Mouse (Mus musculus): ENCODE data around the gene Rpl9-ps1. TPM values are rescaled to one million over a fixed set of nuclear protein-coding genes. Genes with fewer than 3 reads are reported as not detected.

Gene Rpl9-ps1
- polyA plus RNA-seq, 1 experiment = not detected

DNA sequence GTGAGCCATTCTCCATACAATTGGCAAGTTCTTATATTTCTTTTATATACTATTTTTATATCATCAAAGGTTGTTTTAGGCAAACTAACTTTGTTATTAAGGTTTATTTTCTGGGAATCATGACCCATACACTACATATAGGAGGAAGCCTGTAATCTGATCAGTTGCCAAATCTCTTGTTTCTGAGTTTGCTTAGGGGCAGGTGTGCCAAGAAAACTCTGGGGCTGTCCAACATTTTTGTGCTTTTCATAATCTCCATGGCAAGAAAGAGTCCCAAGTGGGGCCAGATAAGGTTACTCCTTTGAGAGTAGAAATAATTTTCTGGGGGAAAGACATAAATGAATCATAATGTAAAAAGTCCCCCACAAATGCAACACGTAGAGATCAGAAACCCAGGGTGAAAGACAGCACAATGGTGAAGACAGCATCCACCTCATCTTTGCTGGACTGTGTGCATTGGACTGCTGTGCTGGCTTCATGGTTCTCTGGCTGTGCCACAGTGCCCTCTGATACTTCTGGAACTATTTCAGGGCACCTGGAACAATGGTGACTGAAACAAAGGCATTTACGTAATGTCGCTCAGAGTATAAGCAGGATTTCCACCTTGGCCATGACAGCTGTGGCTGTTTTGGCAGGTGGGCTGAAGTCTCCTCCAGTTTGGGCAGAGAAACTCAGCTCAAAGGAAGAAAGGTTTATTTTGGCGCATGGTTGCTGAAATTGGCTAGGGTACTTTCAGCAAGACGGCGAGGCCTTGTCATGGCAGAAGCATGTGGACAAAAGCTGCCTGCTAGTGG lies 1.1 kb upstream of the Rpl9-ps1 start:
- no peak overlapping the region for H3K4me3 ChIP-seq (ENCODE audit: insufficient read depth, poor library complexity, severe bottlenecking)
- TF ChIP-seq MAX (IDR thresholded peaks at IDR 0.05) = no peak
- no peak for TF ChIP-seq USF1 (IDR thresholded peaks at IDR 0.05; ENCODE audit: low read depth)
- TF ChIP-seq FOSL1 (IDR thresholded peaks at IDR 0.05; ENCODE audit: insufficient read depth, low read length, poor library complexity, severe bottlenecking) = no peak
- no peak for TF ChIP-seq MYOG (IDR thresholded peaks at IDR 0.05; ENCODE audit: control insufficient read depth, extremely low read depth, insufficient read length)
- no peak for TF ChIP-seq CEBPB (IDR thresholded peaks at IDR 0.05; ENCODE audit: low read depth)
- TF ChIP-seq MYOD1 (IDR thresholded peaks at IDR 0.05; ENCODE audit: control insufficient read depth, insufficient read length, low read depth) = no peak
- no peak for TF ChIP-seq CTCF (IDR thresholded peaks at IDR 0.05; ENCODE audit: control insufficient read depth, insufficient read depth, insufficient read length)
- H3K27me3 ChIP-seq (ENCODE audit: control insufficient read depth, insufficient read depth, insufficient read length) = peaks cover 3% of the 10 kb centered on the region
- H3K36me3 ChIP-seq (ENCODE audit: control insufficient read depth, insufficient read depth) = no peaks in the 10 kb centered on the region
- H3K79me2 ChIP-seq (ENCODE audit: control insufficient read depth, insufficient read depth) = no peaks in the 10 kb centered on the region
- no peak overlapping the region for H3ac ChIP-seq (ENCODE audit: control insufficient read depth, insufficient read length, low read depth)
- no peaks in the 10 kb centered on the region for H3K79me3 ChIP-seq (ENCODE audit: low read depth)

DNA sequence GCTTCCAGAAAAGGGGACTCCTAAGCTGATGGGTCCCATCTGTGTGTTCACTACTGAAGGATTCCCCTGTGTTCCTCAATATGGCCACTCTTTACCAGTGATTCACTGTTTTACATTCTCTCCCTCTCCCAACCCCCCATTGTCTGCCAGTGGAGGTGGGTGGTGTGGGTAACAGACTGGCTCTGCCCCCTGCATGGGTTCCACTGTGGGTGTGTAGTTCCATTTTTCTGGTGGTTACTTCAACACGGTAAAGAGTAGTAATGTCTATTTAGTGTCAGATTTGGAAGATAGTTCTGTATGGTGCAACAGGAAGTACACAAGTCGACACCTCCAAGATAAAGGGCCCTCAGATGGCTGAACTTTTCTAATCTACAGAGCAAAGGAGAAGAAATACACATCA lies 4.2 kb downstream of the Rpl9-ps1 start:
- Histone ChIP-seq H3ac (ENCODE audit: control insufficient read depth, insufficient read length, low read depth) (no peak overlapping the region), H3K79me3 (ENCODE audit: low read depth) (no peaks in the 10 kb centered on the region), H3K4me3 (ENCODE audit: insufficient read depth, poor library complexity, severe bottlenecking) (no peak overlapping the region), H3K36me3 (ENCODE audit: control insufficient read depth, insufficient read depth) (no peaks in the 10 kb centered on the region), H3K79me2 (ENCODE audit: control insufficient read depth, insufficient read depth) (no peaks in the 10 kb centered on the region), H3K27me3 (ENCODE audit: control insufficient read depth, insufficient read depth, insufficient read length) (peaks cover 3% of the 10 kb centered on the region)
- TF ChIP-seq FOSL1 (IDR thresholded peaks at IDR 0.05; ENCODE audit: insufficient read depth, low read length, poor library complexity, severe bottlenecking) = no peak
- TF ChIP-seq MYOG (IDR thresholded peaks at IDR 0.05; ENCODE audit: control insufficient read depth, extremely low read depth, insufficient read length) = no peak
- no peak for TF ChIP-seq CEBPB (IDR thresholded peaks at IDR 0.05; ENCODE audit: low read depth)
- TF ChIP-seq CTCF (IDR thresholded peaks at IDR 0.05; ENCODE audit: control insufficient read depth, insufficient read depth, insufficient read length) = no peak
- TF ChIP-seq USF1 (IDR thresholded peaks at IDR 0.05; ENCODE audit: low read depth) = no peak
- no peak for TF ChIP-seq MAX (IDR thresholded peaks at IDR 0.05)
- no peak for TF ChIP-seq MYOD1 (IDR thresholded peaks at IDR 0.05; ENCODE audit: control insufficient read depth, insufficient read length, low read depth)

DNA sequence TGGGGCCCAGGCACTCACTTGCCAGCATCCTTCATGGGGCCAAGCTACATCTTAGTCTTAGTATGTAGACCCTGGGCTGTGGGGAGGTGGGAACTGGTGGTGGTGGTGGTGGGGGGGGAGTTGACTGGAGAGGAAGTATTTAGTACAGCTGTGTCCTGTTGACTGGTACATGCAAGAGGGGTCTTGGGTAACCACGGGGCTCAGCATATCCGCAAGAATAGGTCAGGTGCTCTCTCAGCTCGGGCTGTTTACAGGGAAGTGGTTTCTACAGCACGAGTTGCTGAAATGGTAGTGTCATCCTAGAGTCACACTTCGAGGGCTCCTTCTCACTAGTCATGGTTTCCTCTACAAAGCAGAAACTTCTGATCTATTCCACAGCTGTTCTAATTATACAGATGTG lies 5.3 kb downstream of the Rpl9-ps1 start:
- Histone ChIP-seq H3ac (ENCODE audit: control insufficient read depth, insufficient read length, low read depth) (no peak overlapping the region), H3K4me3 (ENCODE audit: insufficient read depth, poor library complexity, severe bottlenecking) (no peak overlapping the region), H3K79me2 (ENCODE audit: control insufficient read depth, insufficient read depth) (no peaks in the 10 kb centered on the region)

DNA sequence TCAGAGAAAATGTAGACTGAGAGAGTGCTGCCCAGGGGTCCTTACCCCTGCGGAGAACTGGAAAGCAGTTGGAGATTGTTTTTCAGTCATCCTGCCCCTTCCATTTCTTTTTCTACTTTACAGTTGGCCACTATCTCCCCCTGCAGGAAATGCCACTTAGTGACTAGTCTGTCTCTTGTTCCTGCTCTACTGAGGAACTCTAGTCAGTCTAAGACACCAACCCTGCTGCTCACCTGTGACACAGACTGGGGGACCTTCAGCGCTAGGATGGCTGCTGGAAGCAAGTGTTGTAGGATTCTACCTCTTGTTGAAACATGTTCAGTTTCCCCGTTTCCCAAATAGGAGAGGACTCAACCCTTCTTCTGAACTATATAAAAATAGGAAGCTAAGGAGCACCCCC lies 5.9 kb downstream of the Rpl9-ps1 start:
- no peak overlapping the region for H3K4me3 ChIP-seq (ENCODE audit: insufficient read depth, poor library complexity, severe bottlenecking)
- TF ChIP-seq CEBPB (IDR thresholded peaks at IDR 0.05; ENCODE audit: low read depth) = no peak
- no peak for TF ChIP-seq CTCF (IDR thresholded peaks at IDR 0.05; ENCODE audit: control insufficient read depth, insufficient read depth, insufficient read length)
- no peak for TF ChIP-seq MYOG (IDR thresholded peaks at IDR 0.05; ENCODE audit: control insufficient read depth, extremely low read depth, insufficient read length)
- no peak for TF ChIP-seq FOSL1 (IDR thresholded peaks at IDR 0.05; ENCODE audit: insufficient read depth, low read length, poor library complexity, severe bottlenecking)
- TF ChIP-seq USF1 (IDR thresholded peaks at IDR 0.05; ENCODE audit: low read depth) = no peak
- TF ChIP-seq MYOD1 (IDR thresholded peaks at IDR 0.05; ENCODE audit: control insufficient read depth, insufficient read length, low read depth) = no peak
- TF ChIP-seq MAX (IDR thresholded peaks at IDR 0.05) = no peak
- H3ac ChIP-seq (ENCODE audit: control insufficient read depth, insufficient read length, low read depth) = no peak overlapping the region
- H3K27me3 ChIP-seq (ENCODE audit: control insufficient read depth, insufficient read depth, insufficient read length) = peaks cover 3% of the 10 kb centered on the region
- no peaks in the 10 kb centered on the region for H3K79me2 ChIP-seq (ENCODE audit: control insufficient read depth, insufficient read depth)
- no peaks in the 10 kb centered on the region for H3K36me3 ChIP-seq (ENCODE audit: control insufficient read depth, insufficient read depth)
- no peaks in the 10 kb centered on the region for H3K79me3 ChIP-seq (ENCODE audit: low read depth)

More for the DNA sequence above, 5.3 kb downstream of the Rpl9-ps1 start:
- peaks cover 3% of the 10 kb centered on the region for H3K27me3 ChIP-seq (ENCODE audit: control insufficient read depth, insufficient read depth, insufficient read length)
- H3K79me3 ChIP-seq (ENCODE audit: low read depth) = no peaks in the 10 kb centered on the region
- H3K36me3 ChIP-seq (ENCODE audit: control insufficient read depth, insufficient read depth) = no peaks in the 10 kb centered on the region
- no peak for TF ChIP-seq CTCF (IDR thresholded peaks at IDR 0.05; ENCODE audit: control insufficient read depth, insufficient read depth, insufficient read length)
- TF ChIP-seq MYOG (IDR thresholded peaks at IDR 0.05; ENCODE audit: control insufficient read depth, extremely low read depth, insufficient read length) = no peak
- no peak for TF ChIP-seq MAX (IDR thresholded peaks at IDR 0.05)
- TF ChIP-seq CEBPB (IDR thresholded peaks at IDR 0.05; ENCODE audit: low read depth) = no peak
- TF ChIP-seq FOSL1 (IDR thresholded peaks at IDR 0.05; ENCODE audit: insufficient read depth, low read length, poor library complexity, severe bottlenecking) = no peak

DNA sequence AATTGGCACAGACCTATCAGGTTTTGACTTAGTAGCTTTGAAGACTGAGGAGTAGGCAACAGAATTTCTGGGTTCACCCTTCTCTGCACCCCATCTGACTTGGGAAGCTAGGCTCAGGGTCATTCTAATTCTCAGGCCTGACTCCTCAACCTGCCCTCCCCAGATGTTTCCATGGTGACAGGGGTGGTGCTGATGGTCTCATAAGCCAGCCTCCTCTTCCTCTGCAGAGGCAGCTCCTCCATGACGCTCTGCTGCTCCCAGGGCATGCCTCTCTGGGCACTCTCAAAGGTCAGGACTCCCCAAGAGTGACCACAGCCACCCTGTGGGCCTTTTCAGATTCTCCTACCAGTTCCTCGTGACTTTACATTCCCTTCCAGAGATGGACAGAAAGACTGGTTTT lies 6.5 kb downstream of the Rpl9-ps1 start:
- Histone ChIP-seq H3K4me3 (ENCODE audit: insufficient read depth, poor library complexity, severe bottlenecking) (no peak overlapping the region), H3K27me3 (ENCODE audit: control insufficient read depth, insufficient read depth, insufficient read length) (peaks cover 3% of the 10 kb centered on the region), H3ac (ENCODE audit: control insufficient read depth, insufficient read length, low read depth) (no peak overlapping the region), H3K79me2 (ENCODE audit: control insufficient read depth, insufficient read depth) (no peaks in the 10 kb centered on the region), H3K36me3 (ENCODE audit: control insufficient read depth, insufficient read depth) (no peaks in the 10 kb centered on the region), H3K79me3 (ENCODE audit: low read depth) (no peaks in the 10 kb centered on the region)
- no peak for TF ChIP-seq CEBPB (IDR thresholded peaks at IDR 0.05; ENCODE audit: low read depth)
- no peak for TF ChIP-seq MYOD1 (IDR thresholded peaks at IDR 0.05; ENCODE audit: control insufficient read depth, insufficient read length, low read depth)
- no peak for TF ChIP-seq MAX (IDR thresholded peaks at IDR 0.05)
- TF ChIP-seq FOSL1 (IDR thresholded peaks at IDR 0.05; ENCODE audit: insufficient read depth, low read length, poor library complexity, severe bottlenecking) = no peak
- TF ChIP-seq USF1 (IDR thresholded peaks at IDR 0.05; ENCODE audit: low read depth) = no peak
- TF ChIP-seq CTCF (IDR thresholded peaks at IDR 0.05; ENCODE audit: control insufficient read depth, insufficient read depth, insufficient read length) = no peak
- TF ChIP-seq MYOG (IDR thresholded peaks at IDR 0.05; ENCODE audit: control insufficient read depth, extremely low read depth, insufficient read length) = no peak

Measured in C2C12 (cell line).